Mouse (Mus musculus) cerebellum, adult 2 months (tissue): ENCODE measurements around the gene Ass1.

ENCODE experiments used
- CTCF ChIP-seq: fragments of 200-500 bp; IDR thresholded peaks from 2 replicates; pipeline ENCODE4 v1.5.1; 2011; ENCODE audit warnings: low read depth, mild to moderate bottlenecking, control low read depth, low read length, moderate library complexity, borderline replicate concordance; ENCODE audit not compliant: insufficient read depth
- POLR2A ChIP-seq: fragments of 200-500 bp; IDR thresholded peaks from 2 replicates; pipeline ENCODE4 v1.6.1; 2011; ENCODE audit warnings: low read length, control low read depth, borderline replicate concordance; ENCODE audit not compliant: insufficient read depth

GRCm38 (mm10) chr2:31525778-31526177 is 55.8 kb downstream of the Ass1 start:
- no peak for TF ChIP-seq POLR2A
- no peak for TF ChIP-seq CTCF
